14 mouse cellular contexts compared by ENCODE assay signal in genomic region chr16:76001788-76002187, GRCm38 (mm10).
"Had no signal": no experiment of that assay in that cellular context is flagged by ENCODE, and none has a peak within 500 bp of the region (broad histone marks: within the 10 kb centered on the region; RNA-seq: fewer than 3 reads in every experiment).

No protein-coding gene starts in this region.

- H3K9me3 ChIP-seq: limb, embryonic 15.5 days; midbrain, embryonic 13.5 days; neural tube, embryonic 12.5 days had no signal

- H3K4me3 ChIP-seq: limb, embryonic 15.5 days; midbrain, embryonic 13.5 days; neural tube, embryonic 12.5 days had no signal

- H3K36me3 ChIP-seq: limb, embryonic 15.5 days; midbrain, embryonic 13.5 days; neural tube, embryonic 12.5 days had no signal

- H3K27me3 ChIP-seq: limb, embryonic 15.5 days; midbrain, embryonic 13.5 days; neural tube, embryonic 12.5 days had no signal

- ATAC-seq: midbrain, embryonic 13.5 days had no signal

- H3K27ac ChIP-seq: kidney, postnatal 0 days; limb, embryonic 15.5 days; liver, embryonic 14.5 days; midbrain, embryonic 13.5 days; neural tube, embryonic 12.5 days had no signal

- H3K9ac ChIP-seq: limb, embryonic 15.5 days; liver, embryonic 14.5 days; midbrain, embryonic 13.5 days; neural tube, embryonic 12.5 days had no signal

- H3K4me1 ChIP-seq: limb, embryonic 15.5 days; neural tube, embryonic 12.5 days had no signal

- DNase-seq: kidney, adult 9 months; kidney, postnatal 36 days; layer of hippocampus, adult 9-11 months; layer of hippocampus, postnatal 36 days; lung, adult 18-20 months; right cerebral cortex, postnatal 4 days; spleen, adult 18-20 months; thymus, adult 2 months; thymus, postnatal 25 days had no signal

- H3K4me2 ChIP-seq: limb, embryonic 15.5 days; midbrain, embryonic 13.5 days; neural tube, embryonic 12.5 days had no signal
